Mouse (Mus musculus): ENCODE results near the gene Akap13. TPM values are rescaled to one million over a fixed set of nuclear protein-coding genes. Genes with fewer than 3 reads are reported as not detected.

Akap13 gene
- total and polyA plus RNA-seq, 3 experiments: 11.4 to 32.5 (median 27.7) TPM

GRCm38 (mm10) chr7:75751161-75751803 is 295.9 kb downstream of the Akap13 start:
- TF ChIP-seq ZMIZ1 (IDR thresholded peaks at IDR 0.05; ENCODE audit: low read depth, low read length) (no peak), RAD21 (IDR thresholded peaks at IDR 0.05; ENCODE audit: low read depth, low read length) (no peak), POLR2AphosphoS2 (IDR thresholded peaks at IDR 0.05; ENCODE audit: low read depth, low read length) (no peak), IRF4 (IDR thresholded peaks at IDR 0.05; ENCODE audit: low read depth, low read length) (no peak), JUN (IDR thresholded peaks at IDR 0.05; ENCODE audit: insufficient read depth, low read depth, low read length) (no peak), KAT2A (IDR thresholded peaks at IDR 0.05; ENCODE audit: insufficient replicate concordance, low read length) (no peak), RCOR1 (conservative IDR thresholded peaks at IDR 0.05; ENCODE audit: low read depth, low read length) (no peak), BHLHE40 (IDR thresholded peaks at IDR 0.05; ENCODE audit: low read depth, low read length) (no peak), MAX (IDR thresholded peaks at IDR 0.05; ENCODE audit: low read length) (no peak), ETS1 (conservative IDR thresholded peaks at IDR 0.05; ENCODE audit: low read depth, low read length) (no peak), NELFE (IDR thresholded peaks at IDR 0.05; ENCODE audit: low read depth, low read length) (no peak), JUND (conservative IDR thresholded peaks at IDR 0.05; ENCODE audit: low read depth, low read length) (no peak), EP300 (IDR thresholded peaks at IDR 0.05; ENCODE audit: low read length) (no peak), MYC (IDR thresholded peaks at IDR 0.05; ENCODE audit: low read depth, low read length) (no peak), CTCF (conservative IDR thresholded peaks at IDR 0.05 in 1 of 2, IDR thresholded peaks at IDR 0.05 in 1 of 2; ENCODE audit: low read depth in 2 of 2, low read length in 2 of 2) (no peak), USF1 (IDR thresholded peaks at IDR 0.05; ENCODE audit: low read depth, low read length) (no peak), TBP (conservative IDR thresholded peaks at IDR 0.05; ENCODE audit: low read depth, low read length) (no peak)
- H3K4me2 ChIP-seq (ENCODE audit: insufficient read depth, low read depth, poor library complexity, severe bottlenecking): no peak overlapping the region
- in situ Hi-C loops (cut with MboI; ENCODE audit: low pct_ligation_motif_present, low pct_unique_long_range_greater_than_20kb, low sequenced_read_pairs): no loop called here
- no peak for DNase-seq (ENCODE audit: extremely low read depth)
- H3K9ac ChIP-seq (ENCODE audit: insufficient read depth, low read depth): no peak overlapping the region
- dilution Hi-C loops (cut with MboI; ENCODE audit: extremely low pct_ligation_motif_present, extremely low pct_unique_long_range_greater_than_20kb, low sequenced_read_pairs): no loop called here
- 0 out of 2 replicates have a peak overlapping the region, but pooled peaks have one; percentile 8 for H3K27ac ChIP-seq (ENCODE audit: insufficient read depth, low read depth)
- H3K9me3 ChIP-seq (replicated peaks; ENCODE audit: low read length): peaks cover 4% of the 10 kb centered on the region
- H3K79me2 ChIP-seq (replicated peaks; ENCODE audit: control insufficient read depth, extremely low read depth, insufficient read depth, poor library complexity, severe bottlenecking): no peaks in the 10 kb centered on the region
- no peak overlapping the region for H3K4me3 ChIP-seq (replicated peaks in 1 of 3; ENCODE audit: low read depth in 2 of 3, low read length in 2 of 3, poor library complexity in 1 of 3)
- H3K4me1 ChIP-seq (ENCODE audit: control insufficient read depth in 1 of 2, insufficient read depth in 2 of 2): peaks cover 7 to 46% of the 10 kb centered on the region in 2 experiments; a peak in 3 of 4 replicates
- H3K27me3 ChIP-seq (replicated peaks): no peaks in the 10 kb centered on the region
- H3K36me3 ChIP-seq (replicated peaks in 1 of 2; ENCODE audit: control insufficient read depth in 1 of 2, insufficient read depth in 1 of 2, low read length in 1 of 2): peaks cover 74 to 95% of the 10 kb centered on the region in 2 experiments

- H3K36me3 ChIP-seq (replicated peaks in 1 of 2; ENCODE audit: control insufficient read depth in 1 of 2, insufficient read depth in 1 of 2, low read length in 1 of 2): peaks cover 63 to 82% of the 10 kb centered on the region in 2 experiments
- H3K79me2 ChIP-seq (replicated peaks; ENCODE audit: control insufficient read depth, extremely low read depth, insufficient read depth, poor library complexity, severe bottlenecking): no peaks in the 10 kb centered on the region
- H3K9me3 ChIP-seq (replicated peaks; ENCODE audit: low read length): peaks cover 4% of the 10 kb centered on the region
- H3K9ac ChIP-seq (ENCODE audit: insufficient read depth, low read depth): no peak overlapping the region
- no peak for TF ChIP-seq EP300 (IDR thresholded peaks at IDR 0.05; ENCODE audit: low read length)
- no peak for TF ChIP-seq NRF1 (IDR thresholded peaks at IDR 0.05; ENCODE audit: low read depth, low read length)
- no peak for TF ChIP-seq ETS1 (conservative IDR thresholded peaks at IDR 0.05; ENCODE audit: low read depth, low read length)
- no peak for TF ChIP-seq CHD1 (IDR thresholded peaks at IDR 0.05; ENCODE audit: low read depth, low read length)
- TF ChIP-seq PAX5 (IDR thresholded peaks at IDR 0.05; ENCODE audit: low read length): no peak
- TF ChIP-seq POLR2A (IDR thresholded peaks at IDR 0.05; ENCODE audit: low read depth, low read length): no peak
- no peak for TF ChIP-seq ZMIZ1 (IDR thresholded peaks at IDR 0.05; ENCODE audit: low read depth, low read length)
- TF ChIP-seq MYC (IDR thresholded peaks at IDR 0.05; ENCODE audit: low read depth, low read length): no peak
- no peak for TF ChIP-seq POLR2AphosphoS2 (IDR thresholded peaks at IDR 0.05; ENCODE audit: low read depth, low read length)
- TF ChIP-seq RAD21 (IDR thresholded peaks at IDR 0.05; ENCODE audit: low read depth, low read length): no peak
- no peak for TF ChIP-seq HCFC1 (IDR thresholded peaks at IDR 0.05; ENCODE audit: low read depth, low read length)
- no peak for TF ChIP-seq RCOR1 (conservative IDR thresholded peaks at IDR 0.05; ENCODE audit: low read depth, low read length)
- no peak for TF ChIP-seq MXI1 (IDR thresholded peaks at IDR 0.05; ENCODE audit: low read depth, low read length)
- no peak for TF ChIP-seq CHD2 (IDR thresholded peaks at IDR 0.05; ENCODE audit: low read length)
- no peak for TF ChIP-seq E2F4 (IDR thresholded peaks at IDR 0.05; ENCODE audit: insufficient replicate concordance, low read depth, low read length)
- no peak for TF ChIP-seq ZC3H11A (IDR thresholded peaks at IDR 0.05; ENCODE audit: low read depth, low read length)
- no peak for TF ChIP-seq MAFK (IDR thresholded peaks at IDR 0.05; ENCODE audit: insufficient replicate concordance, low read length)
- TF ChIP-seq MAX (IDR thresholded peaks at IDR 0.05; ENCODE audit: low read length): no peak
- no peak for TF ChIP-seq GABPA (IDR thresholded peaks at IDR 0.05; ENCODE audit: insufficient replicate concordance, low read depth, low read length)
- no peak for TF ChIP-seq JUN (IDR thresholded peaks at IDR 0.05; ENCODE audit: insufficient read depth, low read depth, low read length)
- peaks cover 7 to 42% of the 10 kb centered on the region in 2 experiments; a peak in 3 of 4 replicates for H3K4me1 ChIP-seq (ENCODE audit: control insufficient read depth in 1 of 2, insufficient read depth in 2 of 2)
- H3K4me2 ChIP-seq (ENCODE audit: insufficient read depth, low read depth, poor library complexity, severe bottlenecking): no peak overlapping the region
- no peaks in the 10 kb centered on the region for H3K27me3 ChIP-seq (replicated peaks)
- in situ Hi-C loops (cut with MboI; ENCODE audit: low pct_ligation_motif_present, low pct_unique_long_range_greater_than_20kb, low sequenced_read_pairs): no loop called here
- DNase-seq (ENCODE audit: extremely low read depth): no peak
- H3K27ac ChIP-seq (ENCODE audit: insufficient read depth, low read depth): no peak overlapping the region
- dilution Hi-C loops (cut with MboI; ENCODE audit: extremely low pct_ligation_motif_present, extremely low pct_unique_long_range_greater_than_20kb, low sequenced_read_pairs): no loop called here
- no peak overlapping the region for H3K4me3 ChIP-seq (replicated peaks in 1 of 3; ENCODE audit: low read depth in 2 of 3, low read length in 2 of 3, poor library complexity in 1 of 3)
Measured at GRCm38 (mm10) chr7:75752442-75753191, 297.3 kb downstream of the Akap13 start.
